Mouse (Mus musculus) CH12F3 (cell line): Measurements from ENCODE around the gene Ahctf1.

Experiments
- in situ Hi-C: fragments of 300-500 bp; cut with MboI; formaldehyde crosslinking; loops from 2 replicates; pipeline ENCODE4 v1.14.3; 2020; ENCODE audit warnings: low sequenced_read_pairs

The Ahctf1 gene

GRCm38 (mm10) chr1:179804140-179804881 lies 831 bp upstream of the Ahctf1 start:
- in situ Hi-C loops: no loop called here

- in situ Hi-C loops: no loop called here
Observed at GRCm38 (mm10) chr1:179802610-179803512, 619 bp downstream of the Ahctf1 start, which contains the start of gene Gm10518. TSS of gene Gm10518 (plus strand) at chr1:179803376.

- in situ Hi-C loops: no loop called here
Observed at GRCm38 (mm10) chr1:179798794-179799193, 4.7 kb downstream of the Ahctf1 start.

GRCm38 (mm10) chr1:179787281-179787680 lies 16.2 kb downstream of the Ahctf1 start:
- in situ Hi-C loops: no loop called here

GRCm38 (mm10) chr1:179785502-179785901 lies 18.0 kb downstream of the Ahctf1 start:
- in situ Hi-C loops: no loop called here

GRCm38 (mm10) chr1:179784098-179784497 lies 19.4 kb downstream of the Ahctf1 start:
- in situ Hi-C loops: no loop called here

- in situ Hi-C loops: no loop called here
Observed at GRCm38 (mm10) chr1:179776831-179777230, 26.6 kb downstream of the Ahctf1 start.

- in situ Hi-C loops: no loop called here
Observed at GRCm38 (mm10) chr1:179760553-179760952, 42.9 kb downstream of the Ahctf1 start.

GRCm38 (mm10) chr1:179760086-179760485 lies 43.4 kb downstream of the Ahctf1 start:
- in situ Hi-C loops: no loop called here

GRCm38 (mm10) chr1:179756477-179756876 lies 47.0 kb downstream of the Ahctf1 start:
- in situ Hi-C loops: no loop called here

GRCm38 (mm10) chr1:179753006-179753405 lies 50.5 kb downstream of the Ahctf1 start:
- in situ Hi-C loops: no loop called here

- in situ Hi-C loops: no loop called here
Observed at GRCm38 (mm10) chr1:179752276-179752675, 51.2 kb downstream of the Ahctf1 start.

- in situ Hi-C loops: no loop called here
Observed at GRCm38 (mm10) chr1:179745171-179745570, 58.3 kb downstream of the Ahctf1 start, which contains the start of gene Kif28. TSS of gene Kif28 (minus strand) at chr1:179745271.

- in situ Hi-C loops: no loop called here
Observed at GRCm38 (mm10) chr1:179743593-179744193, 59.8 kb downstream of the Ahctf1 start.

GRCm38 (mm10) chr1:179736483-179736882 lies 67.0 kb downstream of the Ahctf1 start:
- in situ Hi-C loops: loop anchor here (10.0 kb wide), 1 partner anchor 232 kb away; no protein-coding TSS in a partner anchor

- in situ Hi-C loops: loop anchor here (10.0 kb wide), 1 partner anchor 230 kb away; no protein-coding TSS in a partner anchor
Observed at GRCm38 (mm10) chr1:179734500-179735474, 68.7 kb downstream of the Ahctf1 start.

GRCm38 (mm10) chr1:179731391-179731790 lies 72.1 kb downstream of the Ahctf1 start:
- in situ Hi-C loops: loop anchor here (10.0 kb wide), 1 partner anchor 227 kb away; no protein-coding TSS in a partner anchor

GRCm38 (mm10) chr1:179728661-179729060 lies 74.8 kb downstream of the Ahctf1 start:
- in situ Hi-C loops: no loop called here

- in situ Hi-C loops: no loop called here
Observed at GRCm38 (mm10) chr1:179722811-179723469, 80.5 kb downstream of the Ahctf1 start.
